Mouse (Mus musculus): ENCODE measurements at regions not wholly inside any gene's neighbourhood (a gene's known extent, or its start where the extent isn't known, plus 50 kb on each side); places are given as distances from the start of the nearest gene placed in this dataset.

GRCm38 (mm10) chr3:119892533-119893164 is 108.4 kb upstream of the Ptbp2 start:
- DNase-seq (ENCODE audit: low spot score): no peak

DNA sequence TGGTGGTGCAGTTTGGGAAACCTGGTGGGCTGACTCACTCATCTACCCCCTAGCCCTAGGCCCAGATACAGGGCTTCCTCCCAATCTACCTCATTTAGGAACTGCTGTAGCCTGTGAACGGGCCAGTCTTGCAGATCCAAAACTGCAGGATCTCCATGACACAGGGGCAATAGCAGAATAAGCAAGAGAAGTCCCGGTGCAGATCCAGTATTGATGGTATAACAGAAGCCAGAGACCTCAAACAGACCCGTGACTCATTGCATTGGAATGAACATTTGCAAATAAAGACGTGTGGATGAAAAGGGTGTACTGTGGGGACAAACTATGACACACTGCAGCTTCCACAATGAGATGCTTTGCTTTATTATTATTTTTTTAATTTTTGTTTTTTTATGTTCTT is 106.6 kb upstream of the Ptbp2 start:
- DNase-seq (ENCODE audit: low spot score): no peak

DNA sequence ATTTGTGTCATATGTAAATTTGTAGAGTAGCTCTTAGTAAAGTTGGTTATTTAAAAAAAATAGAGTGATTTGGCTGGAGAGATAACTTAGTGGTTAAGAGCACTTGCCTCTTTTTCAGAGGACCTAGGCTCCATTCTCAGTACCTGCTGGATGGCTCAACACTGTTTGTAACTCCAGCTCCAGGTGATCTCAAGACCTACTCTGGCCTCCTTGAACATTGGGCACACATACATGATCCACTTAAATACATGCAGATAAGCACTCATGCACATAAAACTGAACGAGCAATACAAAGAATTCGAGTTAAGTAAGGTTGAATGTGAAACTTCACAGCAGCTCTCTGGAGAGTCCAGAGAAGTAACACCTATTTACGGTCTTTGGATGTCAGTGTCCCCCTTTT is 104.2 kb upstream of the Ptbp2 start:
- no peak for DNase-seq (ENCODE audit: low spot score)

GRCm38 (mm10) chr3:119876395-119876794 is 92.1 kb upstream of the Ptbp2 start:
- DNase-seq (ENCODE audit: low spot score): no peak

GRCm38 (mm10) chr3:119875061-119875460 is 90.8 kb upstream of the Ptbp2 start:
- no peak for DNase-seq (ENCODE audit: low spot score)

GRCm38 (mm10) chr3:119862194-119862957 is 78.1 kb upstream of the Ptbp2 start:
- no peak for DNase-seq (ENCODE audit: low spot score)

All from ovary, adult 18-20 months (tissue).